Mouse (Mus musculus) heart, postnatal 0 days (tissue): ENCODE data around the gene Ascl2.

Experiments used
- CTCF ChIP-seq: IDR thresholded peaks from 2 replicates; pipeline ENCODE4 v1.5.1; 2016; ENCODE audit warnings: antibody characterized with exemption, control low read depth, low read depth
- EP300 ChIP-seq: IDR thresholded peaks from 2 replicates; pipeline ENCODE4 v1.6.1; 2016; ENCODE audit warnings: antibody characterized with exemption, low read depth

- no peak for TF ChIP-seq CTCF
- TF ChIP-seq EP300, result no peak
These were observed 19.5 kb downstream of the Ascl2 start for GRCm38 (mm10) chr7:142949568-142949967.
